In genomic region chr12:12517020-12517419, GRCm38 (mm10) we compare ENCODE assay signal across 28 mouse cellular contexts.
"Had no signal": no experiment of that assay in that cellular context is flagged by ENCODE, and none has a peak within 500 bp of the region (broad histone marks: within the 10 kb centered on the region; RNA-seq: fewer than 3 reads in every experiment).

No protein-coding gene starts in this region.

- H3K27ac ChIP-seq: gastrocnemius, adult 2 months; heart, embryonic 15.5 days; hindbrain, embryonic 10.5 days; hindbrain, embryonic 12.5 days; hindbrain, embryonic 14.5 days; kidney, embryonic 15.5 days; kidney, postnatal 0 days; limb, embryonic 13.5 days; limb, embryonic 15.5 days; liver, embryonic 12.5 days; liver, embryonic 14.5 days had no signal

- H3K4me2 ChIP-seq: heart, embryonic 11.5 days; heart, embryonic 13.5 days; heart, embryonic 15.5 days; hindbrain, embryonic 12.5 days; hindbrain, embryonic 14.5 days; kidney, embryonic 15.5 days; limb, embryonic 13.5 days; limb, embryonic 15.5 days; liver, embryonic 12.5 days had no signal

- H3K36me3 ChIP-seq: heart, embryonic 13.5 days; heart, embryonic 15.5 days; hindbrain, embryonic 10.5 days; hindbrain, embryonic 12.5 days; kidney, embryonic 15.5 days; limb, embryonic 13.5 days; limb, embryonic 15.5 days; liver, embryonic 12.5 days had no signal

- H3K4me1 ChIP-seq: hindbrain, embryonic 12.5 days; kidney, embryonic 15.5 days; limb, embryonic 13.5 days; limb, embryonic 15.5 days had no signal

- H3K27me3 ChIP-seq: heart, embryonic 13.5 days; heart, embryonic 15.5 days; hindbrain, embryonic 12.5 days; kidney, embryonic 15.5 days; limb, embryonic 13.5 days; limb, embryonic 15.5 days; liver, embryonic 12.5 days had no signal

- ATAC-seq: hindbrain, embryonic 16.5 days; inflammation-experienced regulatory T-cells, adult 6 months; liver, embryonic 12.5 days had no signal

- H3K9me3 ChIP-seq: heart, embryonic 13.5 days; heart, embryonic 15.5 days; hindbrain, embryonic 10.5 days; hindbrain, embryonic 12.5 days; kidney, embryonic 15.5 days; limb, embryonic 13.5 days; limb, embryonic 15.5 days; liver, embryonic 12.5 days had no signal

- H3K4me3 ChIP-seq: gastrocnemius, adult 2 months; heart, embryonic 13.5 days; heart, embryonic 15.5 days; hindbrain, embryonic 10.5 days; hindbrain, embryonic 12.5 days; kidney, embryonic 15.5 days; limb, embryonic 13.5 days; limb, embryonic 15.5 days; liver, embryonic 12.5 days had no signal

- H3K9ac ChIP-seq: heart, embryonic 13.5 days; heart, embryonic 15.5 days; hindbrain, embryonic 12.5 days; hindbrain, embryonic 14.5 days; kidney, embryonic 15.5 days; limb, embryonic 13.5 days; limb, embryonic 15.5 days; liver, embryonic 12.5 days; liver, embryonic 14.5 days had no signal

- DNase-seq: gastrocnemius, adult 2 months; gastrocnemius, postnatal 10 days; gastrocnemius, postnatal 25 days; heart, adult 18-20 months; heart, postnatal 14 days; heart, postnatal 4 days; kidney, adult 11 months; kidney, adult 2 months; kidney, adult 9 months; kidney, postnatal 14 days; kidney, postnatal 36 days; layer of hippocampus, adult 9-11 months; layer of hippocampus, postnatal 36 days; left cerebral cortex, postnatal 4 days had no signal
